Mouse (Mus musculus) heart, postnatal 0 days (tissue): ENCODE data around the gene Chd9. TPM values are rescaled to one million over a fixed set of nuclear protein-coding genes. Genes with fewer than 3 reads are reported as not detected.
A peak's percentile ranks its signal among the peaks of the same experiment; 100 is the strongest.

ENCODE experiments used
- ATAC-seq: fragments of 200-750 bp; cut with Nextera tagmentation; 2 replicates; pipeline ENCODE4 v1.8.0; 2017; ENCODE audit warnings: low read depth, moderate number of reproducible peaks, moderate library complexity; ENCODE audit not compliant: insufficient read depth
- DNase-seq: peaks from one replicate; pipeline ENCODE4 v3.0.0-alpha.2; 2016; ENCODE audit warnings: low spot score
- H3K27ac ChIP-seq: fragments of 300-500 bp; sonication (generic); 2 replicates; pipeline ENCODE4 v1.5.1; 2014; ENCODE audit warnings: low read depth, mild to moderate bottlenecking
- H3K27me3 ChIP-seq: fragments of 300-500 bp; sonication (generic); 2 replicates; pipeline ENCODE4 v1.6.1; 2014; ENCODE audit warnings: low read length, mixed read lengths; ENCODE audit not compliant: control insufficient read depth, insufficient read depth
- H3K36me3 ChIP-seq: fragments of 300-500 bp; sonication (generic); replicated peaks from 2 replicates; pipeline ENCODE4 v1.6.1; 2014; ENCODE audit warnings: low read length, mixed read lengths; ENCODE audit not compliant: control insufficient read depth, insufficient read depth
- H3K4me1 ChIP-seq: fragments of 300-500 bp; sonication (generic); 2 replicates; pipeline ENCODE4 v1.6.1; 2014; ENCODE audit warnings: antibody characterized with exemption; ENCODE audit not compliant: control insufficient read depth, insufficient read depth
- H3K4me2 ChIP-seq: fragments of 300-500 bp; sonication (generic); 2 replicates; pipeline ENCODE4 v1.6.1; 2014; ENCODE audit warnings: low read depth, mild to moderate bottlenecking, low read length, moderate library complexity
- H3K4me3 ChIP-seq: fragments of 300-500 bp; sonication (generic); 2 replicates; pipeline ENCODE4 v1.5.1; 2014; ENCODE audit warnings: low read depth, low read length
- H3K9ac ChIP-seq: fragments of 300-500 bp; sonication (generic); replicated peaks from 2 replicates; pipeline ENCODE4 v1.6.1; 2014; ENCODE audit warnings: low read depth, low read length, mixed read lengths
- H3K9me3 ChIP-seq: fragments of 300-500 bp; sonication (generic); replicated peaks from 2 replicates; pipeline ENCODE4 v1.6.1; 2016; ENCODE audit warnings: low read length; ENCODE audit not compliant: control insufficient read depth
- CTCF ChIP-seq: IDR thresholded peaks from 2 replicates; pipeline ENCODE4 v1.5.1; 2016; ENCODE audit warnings: antibody characterized with exemption, control low read depth, low read depth
- EP300 ChIP-seq: IDR thresholded peaks from 2 replicates; pipeline ENCODE4 v1.6.1; 2016; ENCODE audit warnings: antibody characterized with exemption, low read depth
- WGBS: fragments of 180-500 bp; shearing (Covaris S2); extraction: QIAGEN DNeasy Blood & Tissue Kit; methylation state at CpG from one replicate; pipeline ENCODE4 v1.1.7; 2014; 5-methylcytosine and 5-hydroxymethylcytosine counted together
- polyA plus RNA-seq: library from polyadenylated mRNA; unstranded; fragments of >200 nt; fragmentation: Nextera tagmentation; extraction: Ambion mirVana; gene quantifications from 2 replicates; pipeline ENCODE4 v1.2.1, GENCODE M21; 2015
- total RNA-seq: library from RNA; depleted of rRNA; stranded (reverse); fragments of >200 nt; gene quantifications from 2 replicates; pipeline ENCODE4 v1.2.3, GENCODE M21; 2014; ENCODE audit warnings: low replicate concordance

The Chd9 gene
- total and polyA plus RNA-seq, 2 experiments from 2014 or later = 38.9 to 44.1 TPM

DNA sequence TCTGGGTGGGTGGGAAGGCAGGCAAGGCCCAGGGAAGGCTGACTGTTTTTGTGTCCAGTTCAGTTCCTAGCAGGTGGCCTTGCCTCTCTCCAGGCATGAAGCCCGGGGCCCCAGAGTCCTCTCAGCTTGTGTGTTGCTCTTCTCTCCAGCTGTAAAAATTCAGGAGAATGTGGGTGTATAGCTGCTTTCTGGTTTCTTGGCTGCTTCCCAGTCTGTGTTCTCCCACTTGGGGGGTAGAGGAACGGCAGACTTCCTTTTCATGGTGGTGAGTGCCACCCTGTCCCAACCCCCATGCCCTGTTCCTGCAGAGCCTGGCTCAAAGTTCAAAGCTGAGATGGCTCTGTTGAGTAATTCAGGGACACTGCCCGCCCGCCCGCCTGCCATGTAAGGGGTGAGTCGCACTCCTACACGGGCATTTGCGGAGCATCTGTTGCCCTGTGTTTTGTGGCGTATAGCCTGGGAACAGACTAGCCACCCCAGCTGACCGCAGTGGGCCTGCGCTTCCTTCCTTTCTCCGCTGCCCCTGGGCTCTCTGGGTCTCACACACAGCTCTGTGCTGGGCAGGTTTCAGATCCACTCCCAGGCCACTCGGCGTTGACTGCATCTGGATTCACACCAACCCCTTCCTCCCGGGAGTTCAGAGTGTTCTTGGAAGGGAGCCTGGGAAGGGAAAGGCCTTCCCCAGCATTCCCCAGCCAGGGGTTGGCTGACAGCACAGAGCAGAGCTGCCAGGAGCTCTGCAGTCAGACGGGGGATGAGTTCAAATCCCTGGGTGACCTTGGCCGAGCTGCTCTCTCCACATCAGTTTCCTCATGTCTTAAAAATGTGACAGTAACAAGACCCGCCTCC is 41.1 kb downstream of the Chd9 start:
- Histone ChIP-seq H3K4me2 (0 out of 2 replicates have a peak overlapping the region, but pooled peaks have one; percentile 36), H3K4me3 (no peak overlapping the region), H3K36me3 (no peaks in the 10 kb centered on the region), H3K9ac (no peak overlapping the region), H3K4me1 (peaks cover 33% of the 10 kb centered on the region), H3K27ac (peak overlapping the region; percentile 76), H3K27me3 (no peaks in the 10 kb centered on the region), H3K9me3 (no peaks in the 10 kb centered on the region)
- WGBS = 31% methylated on average over 18 of the region's 18 CpGs
- ATAC-seq (peak; percentile 90), DNase-seq (peak; percentile 89)
- peak; percentile 65; the same call in 1 of the 2 replicates for TF ChIP-seq EP300
- TF ChIP-seq CTCF = no peak

DNA sequence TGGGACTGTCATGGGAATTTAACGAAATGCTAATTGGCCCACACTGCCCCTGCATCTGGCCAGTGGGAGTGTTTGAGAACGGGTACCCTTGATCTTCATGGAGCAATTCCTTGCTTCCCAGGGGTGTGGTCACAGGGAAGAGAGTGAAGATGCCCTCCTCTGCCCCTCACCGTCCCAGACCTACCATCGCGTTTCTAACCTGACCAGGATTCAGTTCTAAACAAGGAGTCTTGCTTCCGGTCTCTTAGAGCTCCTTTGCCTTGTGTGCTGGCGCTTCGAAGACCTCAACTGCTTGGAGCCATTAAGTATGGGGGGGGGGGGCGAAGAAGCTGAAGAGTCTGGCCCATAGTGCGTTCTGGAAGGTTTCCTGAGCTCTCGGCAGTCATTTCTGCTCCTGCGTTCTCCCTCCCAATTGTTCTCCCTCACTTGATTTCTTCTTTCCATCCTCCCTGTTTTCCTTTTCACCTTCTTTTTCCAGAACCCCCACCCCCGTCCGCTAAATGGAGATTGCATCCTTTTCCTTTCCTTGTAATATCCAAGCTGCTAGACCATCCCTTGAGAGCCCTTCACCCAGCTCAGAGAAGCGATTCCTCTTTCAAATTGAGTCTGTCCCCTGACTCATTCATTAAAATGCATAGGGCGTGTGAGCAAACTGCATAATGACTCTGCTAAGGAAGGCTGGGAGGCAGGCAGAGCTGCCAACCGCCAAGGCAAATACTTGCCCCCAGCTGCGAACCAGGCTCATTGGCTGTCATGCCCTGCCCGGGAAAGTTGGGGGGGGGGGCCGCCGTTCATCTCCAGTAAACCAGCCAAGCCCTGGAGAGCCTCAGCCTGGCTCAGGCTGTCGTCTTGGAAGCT is 42.0 kb downstream of the Chd9 start:
- Histone ChIP-seq H3K9ac (no peak overlapping the region), H3K4me2 (peak overlapping the region; percentile 36), H3K36me3 (no peaks in the 10 kb centered on the region), H3K9me3 (no peaks in the 10 kb centered on the region), H3K27me3 (no peaks in the 10 kb centered on the region), H3K27ac (peak overlapping the region; percentile 76), H3K4me1 (peaks cover 33% of the 10 kb centered on the region), H3K4me3 (no peak overlapping the region)
- WGBS = 21% methylated on average over 22 of the region's 22 CpGs
- DNase-seq (no peak), ATAC-seq (0 out of 2 replicates have a peak, but pooled peaks have one; percentile 5)
- TF ChIP-seq EP300 (no peak), CTCF (no peak)

DNA sequence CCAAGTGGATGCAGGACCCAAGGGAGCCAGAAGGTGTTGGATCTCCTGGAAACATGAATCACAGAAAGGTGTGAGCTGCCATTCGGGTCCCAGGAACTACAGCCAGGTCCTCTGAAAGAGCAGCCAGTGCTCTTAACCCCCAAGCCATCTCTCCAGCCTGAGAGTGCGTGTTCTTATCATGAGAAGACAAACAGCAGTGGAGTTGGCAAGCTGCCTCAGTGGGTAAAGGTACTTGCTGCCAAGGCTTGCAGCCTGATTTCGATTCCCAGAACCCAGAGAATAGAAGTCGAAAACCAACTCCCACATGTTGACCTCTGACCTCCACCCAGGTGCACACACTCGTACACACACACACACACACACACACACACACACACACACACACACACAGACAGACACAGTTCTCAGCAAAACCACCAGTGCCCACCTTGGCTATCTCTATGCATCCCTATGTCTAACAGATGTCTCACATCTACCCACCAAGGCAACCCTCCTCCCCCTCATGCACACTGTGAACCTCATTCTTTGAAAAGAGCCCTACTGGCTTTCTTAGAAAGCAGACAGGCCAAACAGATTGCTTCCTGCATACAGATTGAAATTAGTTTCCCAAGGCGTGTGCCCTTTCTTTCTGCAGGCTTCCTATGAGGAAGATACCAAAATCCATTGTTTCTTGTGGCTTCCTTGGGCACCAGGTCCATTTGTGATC is 43.4 kb downstream of the Chd9 start:
- H3K27ac ChIP-seq = no peak overlapping the region
- no peak overlapping the region for H3K4me2 ChIP-seq
- H3K4me3 ChIP-seq = no peak overlapping the region
- no peak for DNase-seq
- 27% methylated on average over 6 of the region's 6 CpGs for WGBS
- H3K36me3 ChIP-seq = no peaks in the 10 kb centered on the region
- no peak for ATAC-seq
- TF ChIP-seq EP300 (no peak), CTCF (no peak)
- no peaks in the 10 kb centered on the region for H3K27me3 ChIP-seq
- no peaks in the 10 kb centered on the region for H3K9me3 ChIP-seq
- peaks cover 35% of the 10 kb centered on the region for H3K4me1 ChIP-seq
- no peak overlapping the region for H3K9ac ChIP-seq

DNA sequence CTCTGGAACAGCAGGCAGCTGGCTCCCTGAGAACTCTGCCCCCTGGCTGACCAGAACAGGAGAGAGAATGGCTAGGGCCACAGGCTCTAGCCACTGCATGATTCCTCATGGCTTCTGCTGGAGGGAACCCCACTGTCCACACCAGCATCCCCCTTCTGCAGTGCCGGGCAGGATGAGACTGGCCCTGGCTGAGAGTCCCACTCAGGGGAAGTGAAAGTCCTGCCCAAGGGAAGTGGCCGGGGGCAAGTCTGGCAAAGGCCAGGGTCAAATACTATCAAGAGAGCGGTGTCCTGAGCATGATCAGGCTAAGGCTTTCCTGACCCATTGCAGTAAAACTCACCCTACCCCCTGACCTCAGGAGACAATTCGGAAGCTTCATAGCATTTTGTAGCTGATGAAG is 44.9 kb downstream of the Chd9 start:
- Histone ChIP-seq H3K4me3 (no peak overlapping the region), H3K9ac (no peak overlapping the region), H3K4me1 (peaks cover 47% of the 10 kb centered on the region), H3K4me2 (no peak overlapping the region), H3K27ac (no peak overlapping the region), H3K9me3 (no peaks in the 10 kb centered on the region), H3K36me3 (no peaks in the 10 kb centered on the region), H3K27me3 (no peaks in the 10 kb centered on the region)
- TF ChIP-seq EP300 (no peak), CTCF (no peak)
- 77% methylated on average over 4 of the region's 4 CpGs for WGBS
- no peak for ATAC-seq
- no peak for DNase-seq

DNA sequence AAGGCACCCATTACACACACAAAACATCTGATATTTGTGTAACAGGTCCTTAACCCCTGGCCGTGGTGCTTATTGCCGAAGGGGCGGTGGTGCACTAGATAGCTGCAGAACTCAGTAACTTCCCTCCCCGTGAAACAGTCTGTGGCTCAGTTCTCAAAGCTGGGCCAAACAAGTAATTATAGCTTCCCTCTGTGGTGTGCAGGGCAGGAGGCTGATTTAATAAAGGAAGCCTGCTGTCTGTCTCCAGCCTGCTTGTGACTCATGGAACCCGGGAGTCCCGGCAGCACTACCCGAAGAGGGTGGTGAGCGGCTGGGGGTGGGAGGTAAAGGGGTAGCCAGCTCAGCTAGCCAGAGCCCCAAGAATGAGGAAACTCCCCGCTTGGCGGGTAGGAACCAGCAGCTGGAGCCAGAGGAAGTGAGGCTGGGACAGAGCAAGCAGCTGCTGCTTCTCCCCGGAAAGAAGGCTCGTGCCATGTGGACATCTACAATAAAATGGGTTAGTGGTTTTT is 48.1 kb downstream of the Chd9 start:
- H3K4me1 ChIP-seq = peaks cover 23% of the 10 kb centered on the region
- ATAC-seq = peak; percentile 24; the same call in 1 of the 2 replicates
- peak overlapping the region; percentile 80 for H3K27ac ChIP-seq
- 8% methylated on average over 12 of the region's 12 CpGs for WGBS
- peak overlapping the region; percentile 83 for H3K4me2 ChIP-seq
- no peaks in the 10 kb centered on the region for H3K9me3 ChIP-seq
- TF ChIP-seq EP300 (no peak), CTCF (no peak)
- H3K4me3 ChIP-seq = peak overlapping the region; percentile 56
- no peaks in the 10 kb centered on the region for H3K36me3 ChIP-seq
- DNase-seq = peak; percentile 47
- H3K9ac ChIP-seq = 0 out of 2 replicates have a peak overlapping the region, but pooled peaks have one; percentile 10
- H3K27me3 ChIP-seq = no peaks in the 10 kb centered on the region
